Mouse (Mus musculus) neural tube, embryonic 12.5 days (tissue): ENCODE results near the gene Aknad1. TPM values are rescaled to one million over a fixed set of nuclear protein-coding genes. Genes with fewer than 3 reads are reported as not detected.

Source experiments
- ATAC-seq: fragments of 200-750 bp; cut with Nextera tagmentation; 2 replicates; pipeline ENCODE4 v1.8.0; 2017; ENCODE audit warnings: low read depth, mild to moderate bottlenecking, moderate TSS enrichment, moderate library complexity; ENCODE audit not compliant: low FRiP score
- H3K27ac ChIP-seq: fragments of 300-500 bp; sonication (generic); 2 replicates; pipeline ENCODE4 v1.5.1; 2016
- H3K27me3 ChIP-seq: fragments of 300-500 bp; sonication (generic); replicated peaks from 2 replicates; pipeline ENCODE4 v1.6.1; 2016; ENCODE audit warnings: mild to moderate bottlenecking
- H3K36me3 ChIP-seq: fragments of 300-500 bp; sonication (generic); 2 replicates; pipeline ENCODE4 v1.6.1; 2016; ENCODE audit warnings: mild to moderate bottlenecking
- H3K4me1 ChIP-seq: fragments of 300-500 bp; sonication (generic); 2 replicates; pipeline ENCODE4 v1.6.1; 2016
- H3K4me2 ChIP-seq: fragments of 300-500 bp; sonication (generic); replicated peaks from 2 replicates; pipeline ENCODE4 v1.6.1; 2016; ENCODE audit warnings: mild to moderate bottlenecking
- H3K4me3 ChIP-seq: fragments of 300-500 bp; sonication (generic); 2 replicates; pipeline ENCODE4 v1.5.1; 2016
- H3K9ac ChIP-seq: fragments of 300-500 bp; sonication (generic); 2 replicates; pipeline ENCODE4 v1.6.1; 2016; ENCODE audit warnings: mild to moderate bottlenecking
- H3K9me3 ChIP-seq: fragments of 300-500 bp; sonication (generic); 2 replicates; pipeline ENCODE4 v1.6.1; 2016; ENCODE audit warnings: mild to moderate bottlenecking
- WGBS: fragments of 180-500 bp; shearing (Covaris S2); methylation state at CpG from one replicate; pipeline ENCODE4 v1.1.7; 2016; 5-methylcytosine and 5-hydroxymethylcytosine counted together
- polyA plus RNA-seq: library from polyadenylated mRNA; unstranded; fragments of >200 nt; fragmentation: Nextera tagmentation; extraction: Ambion mirVana; gene quantifications from 2 replicates; pipeline ENCODE4 v1.2.1, GENCODE M21; 2016

Gene Aknad1
- polyA plus RNA-seq, 1 experiment from 2014 or later: 0.08 TPM

GRCm38 (mm10) chr3:108755542-108755941 is 16.1 kb downstream of the Aknad1 start:
- Histone ChIP-seq H3K27ac (no peak overlapping the region), H3K27me3 (no peaks in the 10 kb centered on the region), H3K36me3 (no peaks in the 10 kb centered on the region), H3K4me2 (no peak overlapping the region), H3K9ac (no peak overlapping the region), H3K4me1 (no peaks in the 10 kb centered on the region), H3K4me3 (no peak overlapping the region), H3K9me3 (no peaks in the 10 kb centered on the region)
- 81% methylated on average over 2 of the region's 2 CpGs for WGBS
- ATAC-seq: no peak

GRCm38 (mm10) chr3:108756131-108756530 is 16.7 kb downstream of the Aknad1 start:
- ATAC-seq: no peak
- Histone ChIP-seq H3K9ac (no peak overlapping the region), H3K4me2 (no peak overlapping the region), H3K4me1 (no peaks in the 10 kb centered on the region), H3K4me3 (no peak overlapping the region), H3K27me3 (no peaks in the 10 kb centered on the region), H3K9me3 (no peaks in the 10 kb centered on the region), H3K27ac (no peak overlapping the region), H3K36me3 (no peaks in the 10 kb centered on the region)
- 66% methylated on average over 1 of the region's 1 CpGs for WGBS

GRCm38 (mm10) chr3:108757570-108757969 is 18.1 kb downstream of the Aknad1 start:
- Histone ChIP-seq H3K36me3 (no peaks in the 10 kb centered on the region), H3K4me3 (no peak overlapping the region), H3K9me3 (no peaks in the 10 kb centered on the region), H3K9ac (no peak overlapping the region), H3K4me2 (no peak overlapping the region), H3K27ac (no peak overlapping the region), H3K4me1 (no peaks in the 10 kb centered on the region), H3K27me3 (no peaks in the 10 kb centered on the region)
- no peak for ATAC-seq
- WGBS: 85% methylated on average over 9 of the region's 9 CpGs

GRCm38 (mm10) chr3:108759566-108760420 is 20.3 kb downstream of the Aknad1 start:
- WGBS: 81% methylated on average over 11 of the region's 11 CpGs
- Histone ChIP-seq H3K4me2 (no peak overlapping the region), H3K36me3 (no peaks in the 10 kb centered on the region), H3K27ac (no peak overlapping the region), H3K4me3 (no peak overlapping the region), H3K9ac (no peak overlapping the region), H3K27me3 (no peaks in the 10 kb centered on the region), H3K9me3 (no peaks in the 10 kb centered on the region), H3K4me1 (no peaks in the 10 kb centered on the region)
- no peak for ATAC-seq

- no peak overlapping the region for H3K9ac ChIP-seq
Observed at GRCm38 (mm10) chr3:108762597-108763111, 23.2 kb downstream of the Aknad1 start.

GRCm38 (mm10) chr3:108763691-108764090 is 24.2 kb downstream of the Aknad1 start:
- no peak overlapping the region for H3K9ac ChIP-seq
- no peaks in the 10 kb centered on the region for H3K4me1 ChIP-seq
- H3K27me3 ChIP-seq: no peaks in the 10 kb centered on the region
- H3K4me3 ChIP-seq: no peak overlapping the region
- H3K36me3 ChIP-seq: no peaks in the 10 kb centered on the region
- 79% methylated on average over 2 of the region's 2 CpGs for WGBS
- no peak overlapping the region for H3K27ac ChIP-seq
- no peaks in the 10 kb centered on the region for H3K9me3 ChIP-seq
- ATAC-seq: no peak
- no peak overlapping the region for H3K4me2 ChIP-seq

More at GRCm38 (mm10) chr3:108762597-108763111, 23.2 kb downstream of the Aknad1 start:
- H3K9me3 ChIP-seq: no peaks in the 10 kb centered on the region
- no peak for ATAC-seq
- no peaks in the 10 kb centered on the region for H3K4me1 ChIP-seq
- WGBS: 83% methylated on average over 7 of the region's 7 CpGs
- H3K4me3 ChIP-seq: no peak overlapping the region
- no peak overlapping the region for H3K4me2 ChIP-seq
- H3K27ac ChIP-seq: no peak overlapping the region
- no peaks in the 10 kb centered on the region for H3K36me3 ChIP-seq
- no peaks in the 10 kb centered on the region for H3K27me3 ChIP-seq

- Histone ChIP-seq H3K9me3 (no peaks in the 10 kb centered on the region), H3K4me3 (no peak overlapping the region), H3K9ac (no peak overlapping the region), H3K4me2 (no peak overlapping the region), H3K36me3 (no peaks in the 10 kb centered on the region), H3K27me3 (no peaks in the 10 kb centered on the region), H3K4me1 (no peaks in the 10 kb centered on the region), H3K27ac (no peak overlapping the region)
- no peak for ATAC-seq
- WGBS: 63% methylated on average over 7 of the region's 7 CpGs
Observed at GRCm38 (mm10) chr3:108764976-108765375, 25.5 kb downstream of the Aknad1 start.

- H3K4me2 ChIP-seq: no peak overlapping the region
- no peak overlapping the region for H3K9ac ChIP-seq
- no peaks in the 10 kb centered on the region for H3K27me3 ChIP-seq
- ATAC-seq: no peak
- H3K4me3 ChIP-seq: no peak overlapping the region
- H3K36me3 ChIP-seq: no peaks in the 10 kb centered on the region
- WGBS: 89% methylated on average over 7 of the region's 7 CpGs
- no peak overlapping the region for H3K27ac ChIP-seq
- no peaks in the 10 kb centered on the region for H3K9me3 ChIP-seq
- no peaks in the 10 kb centered on the region for H3K4me1 ChIP-seq
Observed at GRCm38 (mm10) chr3:108765476-108765875, 26.0 kb downstream of the Aknad1 start.

GRCm38 (mm10) chr3:108766943-108767342 is 27.5 kb downstream of the Aknad1 start:
- no peak overlapping the region for H3K9ac ChIP-seq
- no peaks in the 10 kb centered on the region for H3K9me3 ChIP-seq
- ATAC-seq: no peak
- H3K36me3 ChIP-seq: no peaks in the 10 kb centered on the region
- WGBS: 84% methylated on average over 7 of the region's 7 CpGs
- no peaks in the 10 kb centered on the region for H3K4me1 ChIP-seq
- no peak overlapping the region for H3K27ac ChIP-seq
- no peaks in the 10 kb centered on the region for H3K27me3 ChIP-seq
- no peak overlapping the region for H3K4me2 ChIP-seq
- no peak overlapping the region for H3K4me3 ChIP-seq

GRCm38 (mm10) chr3:108767416-108767815 is 28.0 kb downstream of the Aknad1 start:
- no peak overlapping the region for H3K9ac ChIP-seq
- H3K4me3 ChIP-seq: no peak overlapping the region
- WGBS: 90% methylated on average over 10 of the region's 10 CpGs
- H3K27me3 ChIP-seq: no peaks in the 10 kb centered on the region
- H3K4me1 ChIP-seq: no peaks in the 10 kb centered on the region
- H3K27ac ChIP-seq: no peak overlapping the region
- H3K36me3 ChIP-seq: no peaks in the 10 kb centered on the region
- H3K9me3 ChIP-seq: no peaks in the 10 kb centered on the region
- H3K4me2 ChIP-seq: no peak overlapping the region
- ATAC-seq: no peak

GRCm38 (mm10) chr3:108769547-108769946 is 30.1 kb downstream of the Aknad1 start:
- Histone ChIP-seq H3K27me3 (no peaks in the 10 kb centered on the region), H3K4me2 (no peak overlapping the region), H3K4me1 (no peaks in the 10 kb centered on the region), H3K36me3 (no peaks in the 10 kb centered on the region), H3K9me3 (no peaks in the 10 kb centered on the region), H3K4me3 (no peak overlapping the region), H3K9ac (no peak overlapping the region), H3K27ac (no peak overlapping the region)
- 80% methylated on average over 6 of the region's 6 CpGs for WGBS
- no peak for ATAC-seq

GRCm38 (mm10) chr3:108770725-108771368 is 31.4 kb downstream of the Aknad1 start:
- H3K27me3 ChIP-seq: no peaks in the 10 kb centered on the region
- 45% methylated on average over 6 of the region's 6 CpGs for WGBS
- H3K9ac ChIP-seq: no peak overlapping the region
- no peaks in the 10 kb centered on the region for H3K36me3 ChIP-seq
- H3K4me2 ChIP-seq: no peak overlapping the region
- no peak overlapping the region for H3K4me3 ChIP-seq
- H3K9me3 ChIP-seq: no peaks in the 10 kb centered on the region
- no peaks in the 10 kb centered on the region for H3K4me1 ChIP-seq
- H3K27ac ChIP-seq: no peak overlapping the region
- ATAC-seq: peak; percentile 66; the same call in 1 of the 2 replicates
